Mouse (Mus musculus) megakaryocyte, embryonic 14.5 days (primary cell): ENCODE data around the gene Dcakd.

ENCODE experiments used
- FLI1 ChIP-seq: IDR thresholded peaks from 2 replicates; pipeline ENCODE4 v1.6.1; 2012; ENCODE audit warnings: low read length, inconsistent platforms, mixed read lengths
- GATA1 ChIP-seq: IDR thresholded peaks from 3 replicates; pipeline ENCODE4 v1.6.1; 2012; ENCODE audit warnings: mixed read lengths, low read length, inconsistent platforms, borderline replicate concordance

- TF ChIP-seq FLI1 (no peak), GATA1 (no peak)
These were observed 36.5 kb downstream of the Dcakd start for GRCm38 (mm10) chr11:102991681-102992080.
